8 mouse cellular contexts compared by ENCODE assay signal in the genomic region with DNA sequence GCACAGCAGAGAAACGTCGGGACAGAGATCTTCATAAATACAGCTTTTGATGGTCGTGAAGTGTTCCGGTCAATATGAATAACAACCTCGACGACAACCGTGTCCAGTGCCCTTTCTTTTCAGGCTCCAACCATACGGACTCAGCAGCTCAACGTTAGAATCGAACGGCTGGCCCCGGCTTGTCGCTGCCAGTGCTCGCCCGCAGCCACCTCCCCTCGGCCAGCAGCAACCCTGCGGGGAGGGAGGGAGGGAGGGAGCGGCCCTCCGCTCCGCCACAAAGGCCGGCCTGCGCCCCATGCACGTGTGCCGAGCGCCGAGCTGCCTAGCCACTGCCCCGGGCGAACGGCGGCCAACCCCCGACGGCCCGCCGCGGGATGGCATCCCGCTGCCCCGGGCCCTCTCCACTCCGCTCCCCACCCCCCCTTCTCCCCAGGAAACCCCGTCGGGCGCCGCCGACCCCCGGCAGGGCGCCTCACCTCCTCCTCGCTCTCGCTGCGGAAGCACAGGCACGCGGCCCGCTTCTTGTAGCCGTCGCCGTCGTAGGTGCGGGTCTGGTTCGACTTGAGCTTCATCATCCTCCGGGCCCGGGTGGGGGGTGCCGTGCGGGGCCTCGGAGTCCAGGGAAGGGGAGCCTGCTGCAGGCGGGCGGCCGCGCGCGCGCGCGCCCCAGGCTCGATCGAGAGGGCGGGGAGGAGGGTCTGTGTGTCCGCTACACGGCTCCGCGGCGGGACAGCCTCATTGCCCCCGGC. TPM values are rescaled to one million over a fixed set of nuclear protein-coding genes. Genes with fewer than 3 reads are reported as not detected.
DNase-seq lines count a peak whose midpoint lies in the region; ATAC-seq and TF ChIP-seq lines count a peak whose summit lies in the region.

No protein-coding gene starts in this region.

- H3K27ac ChIP-seq in embryonic facial prominence, embryonic 13.5 days: peak overlapping the region; percentile 95
- peak overlapping the region; percentile 80 for H3K27ac ChIP-seq in liver, adult 2 months (replicated peaks; ENCODE audit: insufficient read depth, low read depth, low read length)
- peak overlapping the region; percentile 99 for H3K27ac ChIP-seq in midbrain, embryonic 16.5 days (ENCODE audit: low read length)

- H3K4me3 ChIP-seq in embryonic facial prominence, embryonic 13.5 days: peak overlapping the region; percentile 89
- H3K4me3 ChIP-seq in liver, adult 2 months (ENCODE audit: insufficient read depth, low read depth, low read length): peak overlapping the region; percentile 94
- H3K4me3 ChIP-seq in midbrain, embryonic 16.5 days (ENCODE audit: low read depth, low read length): peak overlapping the region; percentile 97

- H3K36me3 ChIP-seq in embryonic facial prominence, embryonic 13.5 days: peaks cover 12% of the 10 kb centered on the region
- H3K36me3 ChIP-seq in liver, adult 2 months (ENCODE audit: control insufficient read depth, insufficient read depth, low read length): no peaks in the 10 kb centered on the region
- no peaks in the 10 kb centered on the region for H3K36me3 ChIP-seq in midbrain, embryonic 16.5 days (ENCODE audit: control insufficient read depth, insufficient read depth, low read length)

- no peaks in the 10 kb centered on the region for H3K27me3 ChIP-seq in embryonic facial prominence, embryonic 13.5 days
- H3K27me3 ChIP-seq in liver, adult 2 months (ENCODE audit: control insufficient read depth, insufficient read depth, low read length): no peaks in the 10 kb centered on the region
- H3K27me3 ChIP-seq in midbrain, embryonic 16.5 days (ENCODE audit: control insufficient read depth, insufficient read depth, low read depth, low read length): no peaks in the 10 kb centered on the region

- peak overlapping the region; percentile 99 for H3K9ac ChIP-seq in embryonic facial prominence, embryonic 13.5 days
- H3K9ac ChIP-seq in liver, adult 2 months (ENCODE audit: low read depth, low read length): peak overlapping the region; percentile 97
- H3K9ac ChIP-seq in midbrain, embryonic 16.5 days (ENCODE audit: low read depth, low read length): peak overlapping the region; percentile 92

- WGBS in embryonic facial prominence, embryonic 13.5 days: under 1% methylated on average over 67 of the region's 80 CpGs
- WGBS in liver, adult 2 months: under 1% methylated on average over 77 of the region's 80 CpGs
- under 1% methylated on average over 51 of the region's 80 CpGs for WGBS in midbrain, embryonic 16.5 days

- peaks cover 39% of the 10 kb centered on the region for H3K79me2 ChIP-seq in liver, adult 2 months (ENCODE audit: control insufficient read depth, insufficient read depth, low read length)

- peak overlapping the region; percentile 76 for H3K4me2 ChIP-seq in embryonic facial prominence, embryonic 13.5 days
- peak overlapping the region; percentile 89 for H3K4me2 ChIP-seq in midbrain, embryonic 16.5 days (ENCODE audit: low read length)

- peak; percentile 70 for DNase-seq in cerebellum, adult 11-12 months
- no peak for DNase-seq in cerebellum, adult 8-10 months
- peak; percentile 58 to 82 for DNase-seq in adrenal gland, adult (ENCODE audit: inconsistent age in 2 of 2, low spot score in 1 of 2)
- peak; percentile 62 for DNase-seq in heart, postnatal 4 days
- DNase-seq in liver, adult 2 months (ENCODE audit: extremely low read depth, low read depth, low spot score): peak; percentile 45
- DNase-seq in testis, postnatal 10 days (ENCODE audit: low spot score): peak; percentile 67

- TF ChIP-seq CTCF in liver, adult 2 months (IDR thresholded peaks at IDR 0.05; ENCODE audit: low read depth, low read length): no peak

- peaks cover 2% of the 10 kb centered on the region for H3K9me3 ChIP-seq in embryonic facial prominence, embryonic 13.5 days
- H3K9me3 ChIP-seq in midbrain, embryonic 16.5 days (replicated peaks; ENCODE audit: control insufficient read depth, low read length, poor library complexity, severe bottlenecking): no peaks in the 10 kb centered on the region

- peaks cover 46% of the 10 kb centered on the region for H3K4me1 ChIP-seq in embryonic facial prominence, embryonic 13.5 days
- H3K4me1 ChIP-seq in liver, adult 2 months (ENCODE audit: control insufficient read depth, insufficient read depth, low read length): peaks cover 10% of the 10 kb centered on the region
- H3K4me1 ChIP-seq in midbrain, embryonic 16.5 days (ENCODE audit: control insufficient read depth, insufficient read depth, low read length): peaks cover 26% of the 10 kb centered on the region

- TF ChIP-seq POLR2A in liver, adult 2 months (IDR thresholded peaks at IDR 0.05; ENCODE audit: extremely low read depth, insufficient read depth, low read length): no peak

- peak; percentile 56 for ATAC-seq in embryonic facial prominence, embryonic 13.5 days (ENCODE audit: insufficient number of reproducible peaks, insufficient read depth, low FRiP score, low TSS enrichment, low read depth)
- ATAC-seq in midbrain, embryonic 16.5 days: peak; percentile 49

RNA-seq across cellular contexts. Expression of gene Nudt3, which starts 0.5 kb away (rescaled TPM):
- 116 and 117 TPM in 2 replicates for polyA plus RNA-seq in embryonic facial prominence, embryonic 13.5 days (2015; fragmentation: Nextera tagmentation; extraction: Ambion mirVana)
- 100 to 1,000 TPM; 340 to 371 TPM for total RNA-seq in heart, postnatal 4 days (2021)
- 19.5 and 21.1 TPM in 2 replicates for total RNA-seq in liver, adult 2 months (2014; rRNA removed)
- polyA plus RNA-seq in liver, adult 2 months (2012; rRNA removed): 23.5 and 25.5 TPM in 2 replicates
- 246 and 248 TPM in 2 replicates for polyA plus RNA-seq in midbrain, embryonic 16.5 days (2015; fragmentation: Nextera tagmentation; extraction: Ambion mirVana)

RNA-seq across cellular contexts. Expression of gene RPS10-NUDT3, which starts 12.2 kb away (rescaled TPM):
- not detected in 2 replicates for polyA plus RNA-seq in embryonic facial prominence, embryonic 13.5 days (2015; fragmentation: Nextera tagmentation; extraction: Ambion mirVana)
- not detected for total RNA-seq in heart, postnatal 4 days (2021)
- not detected in 2 replicates for total RNA-seq in liver, adult 2 months (2014; rRNA removed)
- not detected in 2 replicates for polyA plus RNA-seq in liver, adult 2 months (2012; rRNA removed)
- not detected in 2 replicates for polyA plus RNA-seq in midbrain, embryonic 16.5 days (2015; fragmentation: Nextera tagmentation; extraction: Ambion mirVana)

RNA-seq across cellular contexts. Expression of gene Rps10, which starts 13.7 kb away (rescaled TPM):
- 1,114 and 1,137 TPM in 2 replicates for polyA plus RNA-seq in embryonic facial prominence, embryonic 13.5 days (2015; fragmentation: Nextera tagmentation; extraction: Ambion mirVana)
- 100 to 1,000 TPM; 857 to 917 TPM for total RNA-seq in heart, postnatal 4 days (2021)
- total RNA-seq in liver, adult 2 months (2014; rRNA removed): 416 and 461 TPM in 2 replicates
- 407 and 437 TPM in 2 replicates for polyA plus RNA-seq in liver, adult 2 months (2012; rRNA removed)
- 400 and 420 TPM in 2 replicates for polyA plus RNA-seq in midbrain, embryonic 16.5 days (2015; fragmentation: Nextera tagmentation; extraction: Ambion mirVana)

RNA-seq across cellular contexts. Expression of gene Pacsin1, which starts 32.5 kb away (rescaled TPM):
- polyA plus RNA-seq in embryonic facial prominence, embryonic 13.5 days (2015; fragmentation: Nextera tagmentation; extraction: Ambion mirVana): 5.4 and 7.2 TPM in 2 replicates
- under 1 TPM in 1 of 2 experiments, not detected in 1; 0.17 TPM for total RNA-seq in heart, postnatal 4 days (2021)
- 0.27 TPM in 1 of 2 replicates, not detected in the other for total RNA-seq in liver, adult 2 months (2014; rRNA removed)
- polyA plus RNA-seq in liver, adult 2 months (2012; rRNA removed): 0.16 and 0.23 TPM in 2 replicates
- polyA plus RNA-seq in midbrain, embryonic 16.5 days (2015; fragmentation: Nextera tagmentation; extraction: Ambion mirVana): 58.9 and 67.7 TPM in 2 replicates

RNA-seq across cellular contexts. Expression of gene AI413582, which starts 57.2 kb away (rescaled TPM):
- polyA plus RNA-seq in embryonic facial prominence, embryonic 13.5 days (2015; fragmentation: Nextera tagmentation; extraction: Ambion mirVana): 21.2 and 21.4 TPM in 2 replicates
- 1 to 10 TPM; 8.7 to 8.8 TPM for total RNA-seq in heart, postnatal 4 days (2021)
- total RNA-seq in liver, adult 2 months (2014; rRNA removed): 4.5 and 4.9 TPM in 2 replicates
- 11.3 and 12.9 TPM in 2 replicates for polyA plus RNA-seq in liver, adult 2 months (2012; rRNA removed)
- polyA plus RNA-seq in midbrain, embryonic 16.5 days (2015; fragmentation: Nextera tagmentation; extraction: Ambion mirVana): 55.4 and 65.8 TPM in 2 replicates
